Mouse (Mus musculus) bone marrow macrophage, adult 2 months (primary cell): ENCODE measurements around the gene Serf1.

Source experiments
- CTCF ChIP-seq: IDR thresholded peaks from 2 replicates; pipeline ENCODE4 v1.5.1; 2012; ENCODE audit warnings: low read depth, mild to moderate bottlenecking, low read length, moderate library complexity
- POLR2A ChIP-seq: IDR thresholded peaks from 2 replicates; pipeline ENCODE4 v1.6.1; 2012; ENCODE audit warnings: mild to moderate bottlenecking, low read depth, low read length, borderline replicate concordance

DNA sequence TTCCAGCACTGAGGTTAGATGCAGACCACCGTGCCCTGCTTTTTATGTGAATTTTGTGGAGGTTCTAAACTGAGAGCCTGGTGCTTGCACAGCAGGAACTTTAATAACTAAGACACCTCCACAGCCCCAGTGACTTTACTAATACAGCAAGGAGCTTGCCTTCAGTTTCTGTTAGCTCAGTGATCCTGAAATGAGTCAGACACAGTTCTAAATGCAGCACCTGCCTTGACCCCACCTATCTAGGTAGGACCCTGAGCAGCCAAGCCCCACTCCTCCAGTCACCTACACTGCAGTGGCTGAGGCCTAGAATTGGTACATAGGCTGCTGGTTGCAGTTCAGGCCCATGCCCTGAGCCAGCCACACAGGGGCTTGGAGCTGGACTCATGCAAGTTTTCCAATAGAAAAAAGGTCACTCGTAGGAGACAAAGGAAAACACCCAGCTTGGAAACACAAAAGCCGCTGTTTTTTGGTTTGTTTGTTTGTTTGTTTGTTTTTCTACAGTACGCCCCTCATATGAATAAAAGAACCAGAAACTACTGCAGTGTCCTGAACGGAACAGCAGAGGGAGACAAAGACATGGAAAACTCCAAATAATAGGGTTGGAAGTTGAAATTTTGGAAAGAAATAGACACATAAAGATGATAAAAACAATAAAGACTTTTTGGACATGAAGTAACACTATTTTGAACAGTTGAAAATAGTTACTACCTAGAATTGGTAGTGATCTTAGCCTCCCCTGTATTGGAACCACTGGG lies 4.6 kb downstream of the Serf1 start:
- TF ChIP-seq POLR2A (no peak), CTCF (no peak)
